Mouse (Mus musculus): Measurements from ENCODE around the gene Gm49450. TPM values are rescaled to one million over a fixed set of nuclear protein-coding genes. Genes with fewer than 3 reads are reported as not detected.

Gm49450 gene
- polyA plus RNA-seq, 1 experiment from 2014 or later, result not detected

DNA sequence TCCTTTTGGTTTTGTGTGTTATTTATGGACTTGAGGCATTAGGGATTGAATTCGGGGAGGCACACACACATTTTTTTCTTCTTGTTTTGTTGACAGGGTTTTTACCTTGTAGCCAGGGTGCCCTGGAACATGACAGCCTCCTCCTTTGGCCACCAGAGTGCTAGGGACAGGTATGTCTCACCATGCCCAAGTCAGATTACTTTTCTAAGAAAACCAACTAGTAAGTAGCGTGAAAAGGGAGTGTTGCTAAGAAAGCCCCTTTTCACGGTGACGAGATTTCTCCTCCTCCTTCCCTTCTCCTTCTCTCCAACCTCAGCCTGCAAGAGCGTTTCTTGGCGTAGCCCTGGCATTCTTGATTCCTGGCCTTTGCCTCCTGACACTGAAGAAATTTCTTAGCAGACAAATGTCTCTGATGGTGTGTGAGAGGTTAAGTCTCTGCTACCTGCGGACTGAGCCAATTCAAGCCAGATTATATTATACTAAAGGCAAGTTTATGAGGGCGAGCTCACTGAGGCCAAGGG is 34.4 kb upstream of the Gm49450 start:
- no peak for ATAC-seq (ENCODE audit: insufficient number of reproducible peaks, low FRiP score, low TSS enrichment, low read depth)
- WGBS, result 53% methylated on average over 8 of the region's 8 CpGs

DNA sequence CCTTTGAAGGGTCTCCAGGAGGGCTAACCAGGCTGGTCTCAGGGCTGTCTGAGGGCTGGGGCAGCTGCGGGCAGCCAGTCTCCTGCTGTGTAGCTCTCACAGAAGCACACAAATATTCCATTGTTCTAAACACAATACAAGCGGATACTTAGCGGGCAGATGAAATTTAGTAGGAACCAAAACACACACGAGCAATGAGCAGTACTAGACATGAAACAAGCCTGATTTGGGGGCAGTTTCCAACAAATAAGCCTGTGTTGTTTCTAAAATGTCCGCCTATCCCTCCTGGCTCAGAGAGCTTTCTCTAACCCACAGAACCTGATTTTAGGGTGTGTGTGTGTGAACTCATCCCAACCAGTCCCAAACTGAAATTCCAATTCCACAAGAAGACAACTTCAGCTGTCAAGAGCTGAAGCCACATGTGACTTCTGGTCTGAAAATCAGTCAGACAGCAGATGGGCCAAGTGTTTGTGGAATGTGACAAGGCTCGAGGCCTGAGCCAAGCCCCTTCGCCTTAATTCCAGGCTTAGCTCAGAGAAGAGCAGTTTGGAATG is 33.8 kb upstream of the Gm49450 start:
- Histone ChIP-seq H3K27me3 (ENCODE audit: control insufficient read depth, insufficient read depth, low read length) (no peaks in the 10 kb centered on the region), H3K9me3 (ENCODE audit: control insufficient read depth, low read length) (no peaks in the 10 kb centered on the region), H3K27ac (replicated peaks; ENCODE audit: low read depth, low read length) (no peak overlapping the region), H3K9ac (ENCODE audit: low read length) (no peak overlapping the region), H3K4me1 (ENCODE audit: control insufficient read depth, insufficient read depth, low read length) (peaks cover 19% of the 10 kb centered on the region), H3K36me3 (ENCODE audit: control insufficient read depth, insufficient read depth, low read length) (no peaks in the 10 kb centered on the region), H3K4me2 (ENCODE audit: low read depth, severe bottlenecking) (no peak overlapping the region), H3K4me3 (ENCODE audit: low read depth, low read length) (no peak overlapping the region)
- WGBS, result 35% methylated on average over 7 of the region's 7 CpGs
- DNase-seq (ENCODE audit: low spot score) (no peak), ATAC-seq (ENCODE audit: insufficient number of reproducible peaks, low FRiP score, low TSS enrichment, low read depth) (no peak)

More for the DNA sequence above, 34.4 kb upstream of the Gm49450 start:
- no peak for DNase-seq (ENCODE audit: low spot score)
- H3K27me3 ChIP-seq (ENCODE audit: control insufficient read depth, insufficient read depth, low read length), result no peaks in the 10 kb centered on the region
- H3K4me1 ChIP-seq (ENCODE audit: control insufficient read depth, insufficient read depth, low read length), result peaks cover 19% of the 10 kb centered on the region
- no peak overlapping the region for H3K4me2 ChIP-seq (ENCODE audit: low read depth, severe bottlenecking)
- H3K4me3 ChIP-seq (ENCODE audit: low read depth, low read length), result no peak overlapping the region
- H3K9ac ChIP-seq (ENCODE audit: low read length), result no peak overlapping the region
- no peak overlapping the region for H3K27ac ChIP-seq (replicated peaks; ENCODE audit: low read depth, low read length)
- H3K9me3 ChIP-seq (ENCODE audit: control insufficient read depth, low read length), result no peaks in the 10 kb centered on the region
- H3K36me3 ChIP-seq (ENCODE audit: control insufficient read depth, insufficient read depth, low read length), result no peaks in the 10 kb centered on the region

DNA sequence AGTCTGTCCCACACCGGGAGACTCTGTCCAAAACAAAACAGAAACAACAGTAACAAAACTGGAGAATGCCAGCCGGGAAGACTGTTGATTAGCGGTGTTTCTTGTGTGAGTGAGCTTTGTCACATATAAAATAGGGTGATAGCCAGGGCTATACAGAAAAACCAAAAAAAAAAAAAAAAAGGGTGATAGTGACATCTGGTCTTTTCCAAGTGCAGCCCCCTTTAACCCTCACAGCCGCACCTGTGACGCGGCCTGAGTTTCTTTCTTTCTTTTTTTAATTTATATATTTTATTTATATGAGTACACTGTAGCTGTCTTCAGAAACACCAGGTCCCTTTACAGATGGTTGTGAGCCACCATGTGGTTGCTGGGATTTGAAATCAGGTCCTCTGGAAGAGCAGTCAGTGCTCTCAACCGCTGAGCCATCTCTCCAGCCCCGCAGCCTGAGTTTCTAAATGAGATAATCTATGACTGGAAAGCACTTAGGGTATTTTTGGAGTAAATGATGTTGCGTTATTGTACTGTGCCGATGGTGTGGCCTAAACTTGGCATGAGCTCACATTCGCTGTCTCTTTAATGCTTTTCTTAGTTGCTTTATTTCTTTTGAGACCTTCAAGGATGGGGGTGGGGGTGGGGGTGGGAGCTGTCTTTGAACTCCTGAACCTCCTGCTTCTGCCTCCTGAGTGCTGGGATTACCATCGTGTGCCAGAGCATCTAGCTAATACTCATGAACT is 32.8 kb upstream of the Gm49450 start:
- peak overlapping the region; percentile 63 for H3K4me2 ChIP-seq (ENCODE audit: low read depth, severe bottlenecking)
- ATAC-seq (ENCODE audit: insufficient number of reproducible peaks, low FRiP score, low TSS enrichment, low read depth), result no peak
- no peak for DNase-seq (ENCODE audit: low spot score)
- peak overlapping the region; percentile 69 for H3K9ac ChIP-seq (ENCODE audit: low read length)
- no peaks in the 10 kb centered on the region for H3K36me3 ChIP-seq (ENCODE audit: control insufficient read depth, insufficient read depth, low read length)
- peak overlapping the region; percentile 71 for H3K27ac ChIP-seq (replicated peaks; ENCODE audit: low read depth, low read length)
- H3K4me3 ChIP-seq (ENCODE audit: low read depth, low read length), result peak overlapping the region; percentile 35
- no peaks in the 10 kb centered on the region for H3K9me3 ChIP-seq (ENCODE audit: control insufficient read depth, low read length)
- H3K27me3 ChIP-seq (ENCODE audit: control insufficient read depth, insufficient read depth, low read length), result no peaks in the 10 kb centered on the region
- 41% methylated on average over 12 of the region's 12 CpGs for WGBS
- peaks cover 16% of the 10 kb centered on the region; the same call in 1 of the 2 replicates for H3K4me1 ChIP-seq (ENCODE audit: control insufficient read depth, insufficient read depth, low read length)

DNA sequence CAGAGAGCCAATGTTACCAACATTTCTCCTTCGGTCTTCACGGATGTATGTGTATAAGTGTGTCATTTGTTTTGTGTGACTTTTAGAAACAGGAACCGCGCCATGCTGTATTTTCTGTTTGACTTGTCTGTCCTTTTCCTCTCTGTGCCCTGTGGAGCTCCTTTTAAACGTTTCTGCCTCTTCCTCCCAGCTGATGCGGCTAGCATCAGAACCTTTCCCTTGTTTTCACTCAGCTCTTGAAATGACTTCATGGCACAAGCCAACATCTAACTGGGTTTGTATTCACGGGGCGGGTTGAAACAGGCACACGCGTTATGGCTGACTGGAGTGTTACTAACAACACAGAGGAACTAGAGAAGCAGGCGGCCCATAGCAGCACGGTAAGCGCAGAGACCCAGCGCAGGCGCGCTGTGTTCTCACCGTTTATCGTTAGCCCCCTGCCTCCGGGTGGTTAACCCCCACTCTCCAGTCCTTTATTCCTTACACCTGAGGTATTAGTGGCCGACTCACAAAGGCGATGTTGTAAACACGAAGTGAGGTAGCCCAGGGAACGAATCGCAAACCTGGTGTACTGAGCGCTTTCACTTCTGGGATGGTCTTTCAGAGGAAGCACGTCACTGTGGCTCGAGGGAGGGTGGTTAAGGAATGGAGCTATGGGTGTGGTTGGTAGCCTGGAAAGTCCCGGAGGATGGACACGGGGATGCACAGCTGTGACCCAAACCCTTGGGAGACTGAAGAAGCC is 32.1 kb upstream of the Gm49450 start:
- Histone ChIP-seq H3K9me3 (ENCODE audit: control insufficient read depth, low read length) (no peaks in the 10 kb centered on the region), H3K4me3 (ENCODE audit: low read depth, low read length) (peak overlapping the region; percentile 35), H3K27me3 (ENCODE audit: control insufficient read depth, insufficient read depth, low read length) (no peaks in the 10 kb centered on the region), H3K9ac (ENCODE audit: low read length) (peak overlapping the region; percentile 69), H3K4me1 (ENCODE audit: control insufficient read depth, insufficient read depth, low read length) (peaks cover 16% of the 10 kb centered on the region; the same call in 1 of the 2 replicates), H3K4me2 (ENCODE audit: low read depth, severe bottlenecking) (peak overlapping the region; percentile 63), H3K36me3 (ENCODE audit: control insufficient read depth, insufficient read depth, low read length) (no peaks in the 10 kb centered on the region), H3K27ac (replicated peaks; ENCODE audit: low read depth, low read length) (peak overlapping the region; percentile 71)
- peak; percentile 74 for DNase-seq (ENCODE audit: low spot score)
- 7% methylated on average over 29 of the region's 29 CpGs for WGBS
- ATAC-seq (ENCODE audit: insufficient number of reproducible peaks, low FRiP score, low TSS enrichment, low read depth), result peak; percentile 66

DNA sequence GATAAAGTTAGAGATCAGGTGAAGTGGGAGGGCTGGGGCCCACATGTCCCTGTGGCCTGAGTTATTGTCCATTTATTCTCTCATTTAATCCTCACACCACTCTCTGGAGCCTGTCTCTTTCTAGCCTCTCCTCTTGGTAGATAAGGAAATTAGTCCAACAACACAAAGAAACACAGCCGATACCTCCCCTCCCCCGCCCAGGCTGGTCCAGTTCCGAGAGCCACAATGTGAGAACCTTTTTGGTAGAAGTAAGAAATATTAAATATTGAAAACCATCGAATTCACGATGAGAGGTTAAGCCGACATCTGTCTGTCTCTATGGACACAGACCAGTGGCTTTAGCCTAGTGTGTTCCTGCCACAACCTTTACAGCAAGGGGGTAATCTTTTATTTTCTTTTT is 31.3 kb upstream of the Gm49450 start:
- Histone ChIP-seq H3K4me3 (ENCODE audit: low read depth, low read length) (no peak overlapping the region), H3K4me1 (ENCODE audit: control insufficient read depth, insufficient read depth, low read length) (peaks cover 12% of the 10 kb centered on the region; the same call in 1 of the 2 replicates), H3K36me3 (ENCODE audit: control insufficient read depth, insufficient read depth, low read length) (no peaks in the 10 kb centered on the region), H3K27me3 (ENCODE audit: control insufficient read depth, insufficient read depth, low read length) (no peaks in the 10 kb centered on the region), H3K27ac (replicated peaks; ENCODE audit: low read depth, low read length) (no peak overlapping the region), H3K9ac (ENCODE audit: low read length) (no peak overlapping the region), H3K9me3 (ENCODE audit: control insufficient read depth, low read length) (no peaks in the 10 kb centered on the region), H3K4me2 (ENCODE audit: low read depth, severe bottlenecking) (no peak overlapping the region)
- 69% methylated on average over 6 of the region's 6 CpGs for WGBS
- DNase-seq (ENCODE audit: low spot score), result no peak
- no peak for ATAC-seq (ENCODE audit: insufficient number of reproducible peaks, low FRiP score, low TSS enrichment, low read depth)

DNA sequence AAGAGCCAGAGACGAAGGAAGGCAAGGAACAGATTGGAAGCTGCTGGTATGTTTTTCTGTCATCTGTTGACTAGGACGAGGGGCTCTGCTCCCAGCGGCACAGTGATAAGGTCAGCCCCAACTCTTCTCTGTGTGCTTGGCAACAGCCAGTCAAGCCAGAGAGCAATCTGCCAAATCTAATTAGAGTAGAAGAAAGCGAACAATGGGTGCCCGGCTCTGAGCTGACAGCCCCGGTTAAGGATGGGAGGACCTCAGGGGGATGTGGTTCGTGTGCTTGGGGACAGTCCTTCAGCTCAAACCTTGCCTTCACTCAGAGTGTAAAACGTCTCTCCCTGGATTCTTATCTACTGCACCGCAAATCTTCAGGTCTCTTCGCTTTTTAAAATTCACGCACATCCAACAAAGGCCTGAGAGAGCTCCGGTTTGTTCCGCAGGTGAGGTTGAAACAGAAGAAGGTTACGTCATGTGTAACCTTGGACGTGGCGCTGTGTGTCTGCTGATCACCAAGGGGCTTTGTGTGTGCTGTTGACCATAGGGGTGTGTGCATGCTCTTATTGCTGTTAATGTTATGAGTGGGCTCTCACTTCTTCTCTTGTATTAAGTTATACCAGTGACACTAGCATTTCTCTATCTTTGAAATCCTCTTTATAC is 30.2 kb upstream of the Gm49450 start:
- no peak for ATAC-seq (ENCODE audit: insufficient number of reproducible peaks, low FRiP score, low TSS enrichment, low read depth)
- WGBS, result 55% methylated on average over 16 of the region's 16 CpGs
- no peak for DNase-seq (ENCODE audit: low spot score)
- no peak overlapping the region for H3K4me2 ChIP-seq (ENCODE audit: low read depth, severe bottlenecking)
- H3K4me1 ChIP-seq (ENCODE audit: control insufficient read depth, insufficient read depth, low read length), result peaks cover 15% of the 10 kb centered on the region; the same call in 1 of the 2 replicates
- H3K9me3 ChIP-seq (ENCODE audit: control insufficient read depth, low read length), result no peaks in the 10 kb centered on the region
- no peak overlapping the region for H3K27ac ChIP-seq (replicated peaks; ENCODE audit: low read depth, low read length)
- no peak overlapping the region for H3K9ac ChIP-seq (ENCODE audit: low read length)
- no peak overlapping the region for H3K4me3 ChIP-seq (ENCODE audit: low read depth, low read length)
- H3K27me3 ChIP-seq (ENCODE audit: control insufficient read depth, insufficient read depth, low read length), result no peaks in the 10 kb centered on the region
- H3K36me3 ChIP-seq (ENCODE audit: control insufficient read depth, insufficient read depth, low read length), result no peaks in the 10 kb centered on the region

DNA sequence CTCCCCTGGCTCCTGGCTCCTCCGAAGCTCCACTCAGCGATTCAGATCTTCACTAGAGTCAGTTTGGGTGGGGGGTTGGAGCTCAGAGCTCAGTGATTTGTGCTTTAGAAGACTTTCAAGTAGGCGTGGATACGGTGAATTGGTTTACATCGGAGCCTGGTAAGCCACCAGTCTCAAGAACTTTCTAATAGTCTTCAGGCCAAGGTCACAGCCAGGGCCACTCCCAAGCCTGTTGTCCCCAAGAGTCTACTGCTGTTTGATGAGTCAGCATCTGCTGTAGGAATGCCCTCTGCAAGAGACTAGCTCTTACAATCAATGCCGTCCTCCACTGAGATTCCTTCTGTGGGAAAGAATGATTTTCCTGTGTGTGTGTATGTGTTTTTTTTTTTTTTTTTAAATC is 28.7 kb upstream of the Gm49450 start:
- H3K4me1 ChIP-seq (ENCODE audit: control insufficient read depth, insufficient read depth, low read length), result 0 out of 2 replicates have a peak, but pooled peaks cover 11% of the 10 kb centered on the region
- ATAC-seq (ENCODE audit: insufficient number of reproducible peaks, low FRiP score, low TSS enrichment, low read depth), result no peak
- no peak overlapping the region for H3K4me3 ChIP-seq (ENCODE audit: low read depth, low read length)
- no peaks in the 10 kb centered on the region for H3K9me3 ChIP-seq (ENCODE audit: control insufficient read depth, low read length)
- DNase-seq (ENCODE audit: low spot score), result no peak
- no peak overlapping the region for H3K9ac ChIP-seq (ENCODE audit: low read length)
- 87% methylated on average over 6 of the region's 6 CpGs for WGBS
- H3K36me3 ChIP-seq (ENCODE audit: control insufficient read depth, insufficient read depth, low read length), result no peaks in the 10 kb centered on the region
- H3K27me3 ChIP-seq (ENCODE audit: control insufficient read depth, insufficient read depth, low read length), result no peaks in the 10 kb centered on the region
- H3K4me2 ChIP-seq (ENCODE audit: low read depth, severe bottlenecking), result no peak overlapping the region
- no peak overlapping the region for H3K27ac ChIP-seq (replicated peaks; ENCODE audit: low read depth, low read length)

DNA sequence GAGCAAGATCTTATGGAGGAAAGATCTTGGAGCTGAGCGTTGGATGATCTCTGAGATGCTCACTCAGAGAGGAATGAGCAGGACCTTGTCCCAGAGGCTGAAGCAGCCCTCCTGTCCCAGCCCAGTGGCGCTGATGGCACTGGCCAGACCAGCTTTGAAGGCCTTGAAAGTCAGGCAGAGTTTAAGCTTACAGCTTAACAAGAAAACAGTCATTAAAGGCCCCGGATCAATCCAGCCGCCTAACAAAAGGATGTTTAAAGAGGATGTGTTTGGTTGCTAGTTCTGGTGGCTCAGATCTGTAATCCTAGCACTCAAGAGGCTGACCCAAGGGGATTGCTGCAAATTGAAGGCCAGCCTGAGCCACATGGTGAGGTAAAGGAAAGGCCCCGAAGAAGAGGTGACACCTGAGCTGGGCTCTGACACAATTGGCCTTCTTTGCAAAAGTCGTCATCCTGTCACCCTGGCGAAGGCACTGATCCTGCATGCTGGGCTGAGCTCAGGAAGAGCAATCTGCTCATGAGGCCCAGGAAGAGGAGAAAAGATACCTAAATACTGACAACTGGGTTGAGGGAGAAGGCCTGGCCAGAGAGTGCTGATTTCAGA is 26.8 kb upstream of the Gm49450 start:
- Histone ChIP-seq H3K27me3 (ENCODE audit: control insufficient read depth, insufficient read depth, low read length) (no peaks in the 10 kb centered on the region), H3K4me1 (ENCODE audit: control insufficient read depth, insufficient read depth, low read length) (0 out of 2 replicates have a peak, but pooled peaks cover 10% of the 10 kb centered on the region), H3K9ac (ENCODE audit: low read length) (no peak overlapping the region), H3K4me3 (ENCODE audit: low read depth, low read length) (no peak overlapping the region), H3K36me3 (ENCODE audit: control insufficient read depth, insufficient read depth, low read length) (no peaks in the 10 kb centered on the region), H3K4me2 (ENCODE audit: low read depth, severe bottlenecking) (no peak overlapping the region), H3K9me3 (ENCODE audit: control insufficient read depth, low read length) (no peaks in the 10 kb centered on the region), H3K27ac (replicated peaks; ENCODE audit: low read depth, low read length) (no peak overlapping the region)
- no peak for ATAC-seq (ENCODE audit: insufficient number of reproducible peaks, low FRiP score, low TSS enrichment, low read depth)
- WGBS, result 33% methylated on average over 7 of the region's 7 CpGs
- DNase-seq (ENCODE audit: low spot score), result no peak

Data from limb, embryonic 11.5 days (tissue).